Mouse (Mus musculus): ENCODE measurements around the gene Zfp978. TPM values are rescaled to one million over a fixed set of nuclear protein-coding genes. Genes with fewer than 3 reads are reported as not detected.

The Zfp978 gene
- polyA plus RNA-seq, 1 experiment = 10.5 TPM

- H3K4me1 ChIP-seq (ENCODE audit: control insufficient read depth, insufficient read depth, low read length) = no peaks in the 10 kb centered on the region
- no peak overlapping the region for H3K4me3 ChIP-seq (replicated peaks; ENCODE audit: control insufficient read depth, low read depth, low read length)
- WGBS = 36% methylated on average over 3 of the region's 3 CpGs
- no peak overlapping the region for H3K27ac ChIP-seq (ENCODE audit: control insufficient read depth, insufficient read depth, low read depth, low read length, poor library complexity)
- TF ChIP-seq CTCF (IDR thresholded peaks at IDR 0.05; ENCODE audit: control insufficient read depth, insufficient read depth, low read length) (no peak), POLR2A (IDR thresholded peaks at IDR 0.05; ENCODE audit: borderline replicate concordance, control insufficient read depth, low read depth, low read length) (no peak)
Measured at GRCm38 (mm10) chr4:147433017-147433416, 71.9 kb downstream of the Zfp978 start.

GRCm38 (mm10) chr4:147433874-147434273 is 72.8 kb downstream of the Zfp978 start:
- WGBS = 41% methylated on average over 2 of the region's 2 CpGs
- no peak overlapping the region for H3K27ac ChIP-seq (ENCODE audit: control insufficient read depth, insufficient read depth, low read depth, low read length, poor library complexity)

More at GRCm38 (mm10) chr4:147433874-147434273, 72.8 kb downstream of the Zfp978 start:
- Histone ChIP-seq H3K4me3 (replicated peaks; ENCODE audit: control insufficient read depth, low read depth, low read length) (no peak overlapping the region), H3K4me1 (ENCODE audit: control insufficient read depth, insufficient read depth, low read length) (no peaks in the 10 kb centered on the region)
- no peak for TF ChIP-seq CTCF (IDR thresholded peaks at IDR 0.05; ENCODE audit: control insufficient read depth, insufficient read depth, low read length)

Other genes starting within 250 kb of the Zfp978 start
- gene Zfp991, start 229.3 kb upstream of the Zfp978 start, polyA plus RNA-seq (2011; ENCODE audit: insufficient read depth, insufficient read length, low replicate concordance, missing spikeins) = 2.6 and 13.8 TPM in 2 replicates
- gene Zfp988, start 55.6 kb upstream of the Zfp978 start, polyA plus RNA-seq (2011; ENCODE audit: insufficient read depth, insufficient read length, low replicate concordance, missing spikeins) = 4.7 TPM in 1 of 2 replicates, not detected in the other
- 4.2 TPM in 1 of 2 replicates, not detected in the other for gene Zfp982, start 131.1 kb downstream of the Zfp978 start, polyA plus RNA-seq (2011; ENCODE audit: insufficient read depth, insufficient read length, low replicate concordance, missing spikeins)
- gene Gm16503, start 178.9 kb downstream of the Zfp978 start, polyA plus RNA-seq (2011; ENCODE audit: insufficient read depth, insufficient read length, low replicate concordance, missing spikeins) = 0.60 and 0.68 TPM in 2 replicates
- 0.82 TPM in 1 of 2 replicates, not detected in the other for gene Zfp985, start 192.0 kb downstream of the Zfp978 start, polyA plus RNA-seq (2011; ENCODE audit: insufficient read depth, insufficient read length, low replicate concordance, missing spikeins)

Data from bone marrow, adult 2 months (tissue).